Mouse (Mus musculus): ENCODE measurements around the gene Pnpla7. TPM values are rescaled to one million over a fixed set of nuclear protein-coding genes. Genes with fewer than 3 reads are reported as not detected.

Gene Pnpla7
- polyA plus RNA-seq, 1 experiment from 2014 or later, result 9.1 TPM

DNA sequence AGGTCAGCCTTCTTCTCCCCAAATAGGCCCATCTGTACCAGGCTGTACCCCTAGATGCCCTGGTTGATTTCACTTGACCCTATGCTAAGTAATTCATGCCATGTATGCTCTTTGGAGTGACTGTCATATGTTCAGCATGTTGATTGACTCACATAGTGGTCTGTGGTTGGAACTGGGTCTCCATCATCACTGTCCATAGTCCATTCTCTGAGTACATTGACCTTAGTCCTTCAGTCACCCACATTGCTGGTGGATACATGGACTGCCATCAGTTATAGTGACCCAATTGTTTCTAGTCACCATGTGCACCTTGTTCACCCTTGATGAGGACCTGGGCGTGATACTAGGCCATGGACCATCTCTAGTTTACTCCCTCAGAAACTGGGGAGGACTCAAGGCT is 30.9 kb downstream of the Pnpla7 start:
- DNase-seq (ENCODE audit: low spot score), result no peak
- Histone ChIP-seq H3K27me3 (ENCODE audit: low read depth, poor library complexity, severe bottlenecking) (no peaks in the 10 kb centered on the region), H3K4me1 (no peaks in the 10 kb centered on the region), H3K27ac (no peak overlapping the region), H3K4me3 (no peak overlapping the region), H3K36me3 (no peaks in the 10 kb centered on the region), H3K9me3 (replicated peaks) (no peaks in the 10 kb centered on the region)
- 96% methylated on average over 1 of the region's 1 CpGs for WGBS

DNA sequence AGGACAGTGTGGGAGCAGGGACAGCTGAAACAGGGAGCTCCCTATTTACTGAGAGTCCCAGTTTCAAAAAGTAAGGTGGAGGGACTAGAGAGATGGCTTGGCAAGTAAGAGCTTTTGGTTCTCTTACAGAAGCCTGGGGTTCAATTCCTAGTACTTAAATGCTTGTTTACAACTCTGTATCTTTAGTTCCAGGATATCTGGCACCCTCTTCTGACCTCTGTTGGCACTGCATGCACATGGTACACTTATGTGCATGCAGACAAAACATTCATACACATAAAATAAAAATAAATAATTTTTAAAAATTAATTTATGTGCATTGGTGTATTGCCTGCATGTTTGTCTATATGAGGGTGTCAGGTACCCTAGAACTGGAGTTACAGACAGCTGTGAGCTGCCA is 32.4 kb downstream of the Pnpla7 start:
- Histone ChIP-seq H3K4me3 (no peak overlapping the region), H3K36me3 (no peaks in the 10 kb centered on the region), H3K9me3 (replicated peaks) (no peaks in the 10 kb centered on the region), H3K27me3 (ENCODE audit: low read depth, poor library complexity, severe bottlenecking) (no peaks in the 10 kb centered on the region), H3K4me1 (no peaks in the 10 kb centered on the region), H3K27ac (no peak overlapping the region)
- no peak for DNase-seq (ENCODE audit: low spot score)

DNA sequence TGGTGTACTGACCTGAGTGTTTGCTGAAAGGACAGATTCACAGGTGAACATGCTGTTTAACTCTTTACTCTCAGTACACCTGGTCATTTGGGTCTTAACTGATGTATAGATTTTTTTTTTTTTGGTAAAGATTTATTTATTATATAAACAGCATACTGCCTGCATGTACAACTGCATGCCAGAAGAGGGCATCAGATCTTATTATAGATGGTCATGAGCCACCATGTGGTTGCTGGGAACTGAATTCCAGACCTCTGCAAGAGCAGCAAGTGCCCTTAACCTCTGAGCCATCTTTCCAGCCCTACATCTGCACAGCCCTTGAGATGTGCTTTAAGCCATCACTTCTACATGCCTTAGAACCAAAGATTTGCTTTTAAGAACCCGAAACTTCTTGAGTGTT is 46.8 kb downstream of the Pnpla7 start:
- Histone ChIP-seq H3K9me3 (replicated peaks) (no peaks in the 10 kb centered on the region), H3K4me3 (no peak overlapping the region), H3K27me3 (ENCODE audit: low read depth, poor library complexity, severe bottlenecking) (no peaks in the 10 kb centered on the region), H3K4me1 (peaks cover 6% of the 10 kb centered on the region; the same call in 1 of the 2 replicates), H3K27ac (no peak overlapping the region), H3K36me3 (peaks cover 2% of the 10 kb centered on the region; the same call in 1 of the 2 replicates)
- no peak for DNase-seq (ENCODE audit: low spot score)
- WGBS, result 95% methylated on average over 1 of the region's 1 CpGs

DNA sequence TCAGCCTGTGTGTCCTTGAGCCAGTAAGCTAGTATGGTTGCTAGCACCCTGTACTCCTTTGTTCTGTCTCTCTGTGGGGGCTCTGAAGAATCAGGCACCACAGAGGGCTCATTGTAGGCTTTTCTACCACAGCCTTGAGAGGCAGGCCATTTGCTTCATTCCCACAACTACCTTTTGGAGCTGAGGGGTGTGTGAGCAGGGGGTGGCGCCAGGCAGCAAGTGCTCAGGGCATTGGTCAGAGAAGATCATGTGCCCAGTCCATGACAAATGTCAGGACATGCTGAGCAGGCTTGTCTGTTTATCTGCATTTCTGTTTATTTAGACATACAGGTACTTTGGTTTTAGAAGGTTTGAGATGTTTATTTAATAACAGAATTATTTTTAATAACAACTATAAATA is 49.3 kb downstream of the Pnpla7 start:
- 89% methylated on average over 1 of the region's 1 CpGs for WGBS
- Histone ChIP-seq H3K27me3 (ENCODE audit: low read depth, poor library complexity, severe bottlenecking) (no peaks in the 10 kb centered on the region), H3K27ac (no peak overlapping the region), H3K36me3 (no peaks in the 10 kb centered on the region), H3K9me3 (replicated peaks) (no peaks in the 10 kb centered on the region), H3K4me1 (no peaks in the 10 kb centered on the region), H3K4me3 (no peak overlapping the region)
- no peak for DNase-seq (ENCODE audit: low spot score)

DNA sequence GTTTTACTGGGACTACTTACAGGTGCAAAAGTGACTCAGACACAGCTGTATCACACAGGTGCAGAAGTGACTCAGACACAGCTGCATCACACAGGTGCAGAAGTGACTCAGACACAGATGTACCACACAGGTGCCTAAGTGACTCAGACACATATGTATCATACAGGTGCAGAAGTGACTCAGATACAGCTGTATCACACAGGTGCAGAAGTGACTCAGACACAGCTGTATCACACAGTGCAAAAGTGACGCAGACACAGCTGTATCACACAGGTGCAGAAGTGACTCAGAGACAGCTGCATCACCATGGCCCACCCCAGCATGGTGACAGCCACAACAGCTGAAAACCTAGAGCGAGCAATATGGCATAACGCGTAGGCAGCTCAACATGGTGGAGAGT is 59.2 kb downstream of the Pnpla7 start:
- no peaks in the 10 kb centered on the region for H3K4me1 ChIP-seq
- H3K27me3 ChIP-seq (ENCODE audit: low read depth, poor library complexity, severe bottlenecking), result no peaks in the 10 kb centered on the region
- H3K36me3 ChIP-seq, result no peaks in the 10 kb centered on the region
- no peaks in the 10 kb centered on the region for H3K9me3 ChIP-seq (replicated peaks)
- no peak overlapping the region for H3K4me3 ChIP-seq
- H3K27ac ChIP-seq, result no peak overlapping the region
- WGBS, result 96% methylated on average over 4 of the region's 4 CpGs
- no peak for DNase-seq (ENCODE audit: low spot score)

DNA sequence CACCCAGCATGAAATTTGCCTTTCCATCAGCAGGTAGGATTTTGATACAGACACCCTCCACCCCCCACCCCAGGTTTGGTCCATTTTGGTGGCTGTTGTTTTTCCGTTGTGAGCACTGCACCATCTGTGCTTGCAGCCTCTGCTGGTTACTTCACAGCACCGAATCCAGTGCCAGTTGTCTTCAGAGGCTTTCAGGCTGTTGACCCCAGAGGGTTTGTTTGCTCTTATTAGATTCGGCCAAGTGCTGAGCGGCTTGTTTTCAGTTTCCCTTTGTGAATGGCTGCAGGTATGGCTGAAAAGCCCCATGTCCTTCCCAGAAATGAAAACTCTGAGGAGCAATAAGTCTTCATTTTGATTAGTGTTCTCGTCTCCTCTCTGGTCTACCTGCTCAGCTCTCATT is 64.3 kb downstream of the Pnpla7 start:
- Histone ChIP-seq H3K4me1 (no peaks in the 10 kb centered on the region), H3K9me3 (replicated peaks) (no peaks in the 10 kb centered on the region), H3K27me3 (ENCODE audit: low read depth, poor library complexity, severe bottlenecking) (no peaks in the 10 kb centered on the region), H3K36me3 (no peaks in the 10 kb centered on the region), H3K27ac (no peak overlapping the region), H3K4me3 (no peak overlapping the region)
- 91% methylated on average over 5 of the region's 5 CpGs for WGBS
- no peak for DNase-seq (ENCODE audit: low spot score)

DNA sequence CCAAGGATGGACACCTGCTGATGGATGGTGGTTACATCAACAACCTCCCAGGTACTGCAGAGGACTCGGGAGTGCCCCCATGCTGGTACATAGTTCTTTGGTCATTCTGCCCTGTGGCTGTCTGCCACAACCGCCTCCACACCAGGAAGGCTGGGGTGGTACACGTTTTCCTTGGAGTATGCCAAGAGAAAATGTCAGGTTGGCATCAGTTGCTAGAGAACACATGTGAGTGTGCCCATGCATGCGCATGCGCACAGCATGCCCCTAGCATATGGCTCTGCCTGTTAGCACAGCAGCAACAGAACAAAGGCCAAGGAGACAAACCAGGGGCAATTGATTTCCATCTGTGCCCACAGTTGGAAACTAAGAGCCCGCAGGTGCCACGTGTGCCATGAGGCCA is 75.1 kb downstream of the Pnpla7 start:
- H3K4me1 ChIP-seq, result peaks cover 17% of the 10 kb centered on the region
- DNase-seq (ENCODE audit: low spot score), result no peak
- no peaks in the 10 kb centered on the region for H3K9me3 ChIP-seq (replicated peaks)
- H3K27me3 ChIP-seq (ENCODE audit: low read depth, poor library complexity, severe bottlenecking), result no peaks in the 10 kb centered on the region
- peaks cover 10% of the 10 kb centered on the region for H3K36me3 ChIP-seq
- 88% methylated on average over 7 of the region's 7 CpGs for WGBS
- H3K4me3 ChIP-seq, result no peak overlapping the region
- H3K27ac ChIP-seq, result no peak overlapping the region

DNA sequence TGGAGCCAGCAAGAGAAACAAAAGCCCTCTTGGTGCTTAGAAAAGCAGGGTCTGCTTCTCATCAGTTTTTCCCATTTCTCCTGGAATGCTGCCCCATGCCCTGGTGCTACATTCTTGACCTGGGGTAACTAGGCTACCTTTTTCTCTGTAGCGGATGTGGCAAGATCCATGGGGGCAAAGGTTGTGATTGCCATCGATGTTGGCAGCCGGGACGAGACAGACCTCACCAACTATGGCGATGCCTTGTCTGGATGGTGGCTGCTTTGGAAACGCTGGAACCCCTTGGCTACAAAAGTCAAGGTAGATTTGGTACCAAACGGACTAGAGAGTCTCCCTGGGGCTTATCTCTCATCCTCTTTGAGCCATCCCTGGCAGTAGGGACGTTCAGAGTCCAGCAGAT is 75.6 kb downstream of the Pnpla7 start:
- 95% methylated on average over 8 of the region's 8 CpGs for WGBS

DNA sequence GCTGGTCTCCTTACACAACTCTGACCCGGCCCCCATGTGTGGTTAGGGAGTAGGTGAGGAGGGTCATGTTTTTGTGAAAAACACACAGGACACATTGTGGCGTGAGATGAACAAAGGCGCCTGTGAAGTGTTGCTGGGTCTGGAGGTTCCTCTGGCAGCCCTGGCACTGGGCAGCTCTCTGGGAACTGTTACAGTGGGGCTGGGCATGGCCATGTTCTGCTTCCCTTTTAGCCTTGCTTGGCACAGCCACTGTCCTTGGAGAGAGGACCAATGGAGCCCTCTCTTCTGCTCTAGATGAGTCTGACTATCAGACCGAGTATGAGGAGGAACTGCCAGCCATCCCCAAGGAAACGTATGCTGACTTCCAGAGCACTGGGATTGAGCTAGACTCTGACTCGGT is 77.3 kb downstream of the Pnpla7 start:
- Histone ChIP-seq H3K4me1 (peaks cover 17% of the 10 kb centered on the region), H3K4me3 (no peak overlapping the region), H3K36me3 (peaks cover 28% of the 10 kb centered on the region), H3K27me3 (ENCODE audit: low read depth, poor library complexity, severe bottlenecking) (no peaks in the 10 kb centered on the region), H3K9me3 (replicated peaks) (no peaks in the 10 kb centered on the region), H3K27ac (no peak overlapping the region)
- DNase-seq (ENCODE audit: low spot score), result no peak
- WGBS, result 92% methylated on average over 6 of the region's 6 CpGs

More for the DNA sequence above, 75.6 kb downstream of the Pnpla7 start:
- H3K27me3 ChIP-seq (ENCODE audit: low read depth, poor library complexity, severe bottlenecking), result no peaks in the 10 kb centered on the region
- peaks cover 15% of the 10 kb centered on the region for H3K36me3 ChIP-seq
- no peaks in the 10 kb centered on the region for H3K9me3 ChIP-seq (replicated peaks)
- no peak for DNase-seq (ENCODE audit: low spot score)
- no peak overlapping the region for H3K27ac ChIP-seq
- no peak overlapping the region for H3K4me3 ChIP-seq
- peaks cover 17% of the 10 kb centered on the region for H3K4me1 ChIP-seq

DNA sequence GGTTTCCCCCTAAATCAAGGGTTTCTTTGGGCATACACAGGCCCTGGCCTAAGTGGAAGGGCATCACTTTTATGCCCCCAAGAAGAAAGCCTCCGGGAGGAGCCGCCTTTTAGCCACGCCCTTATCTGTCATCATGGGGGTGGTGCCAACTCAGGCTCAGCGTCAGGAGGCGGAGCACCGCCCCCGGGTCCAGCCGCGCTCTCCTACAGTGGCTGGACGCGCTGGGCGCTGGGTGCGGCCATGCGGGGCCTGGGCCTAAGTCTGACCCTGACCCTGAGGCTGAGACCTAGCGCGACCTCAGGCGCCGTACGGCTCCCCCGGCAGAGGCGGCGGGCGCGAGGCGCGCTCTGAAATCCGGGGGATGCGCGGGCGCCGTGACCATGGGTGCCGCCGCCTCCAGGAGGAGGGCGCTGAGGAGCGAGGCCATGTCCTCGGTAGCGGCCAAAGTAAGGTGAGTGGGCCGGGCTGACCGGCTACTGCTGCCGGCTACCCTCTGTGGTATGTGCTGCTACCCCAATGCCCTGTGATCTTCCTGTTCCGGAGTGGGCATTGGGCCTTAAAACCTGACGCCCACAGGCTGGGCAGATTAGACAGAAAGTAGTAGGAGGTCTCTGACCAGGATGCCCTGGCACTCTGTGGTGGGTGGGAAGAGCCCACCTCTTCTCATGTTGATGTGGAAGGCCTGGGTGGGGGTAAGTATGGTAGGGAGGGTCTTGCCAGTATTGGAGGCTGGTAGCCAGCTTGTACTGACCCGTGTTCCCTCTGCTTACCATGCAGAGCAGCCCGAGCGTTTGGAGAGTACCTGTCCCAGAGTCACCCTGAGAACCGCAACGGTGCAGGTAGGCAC is 78.6 kb downstream of the Pnpla7 start, which contains the start of gene Nsmf:
Nsmf (plus strand) TSS at position 135 of the 847 bp plus-strand sequence.
- H3K27ac ChIP-seq, result peak within 1 kb of the TSS; percentile 88
- H3K27me3 ChIP-seq (ENCODE audit: low read depth, poor library complexity, severe bottlenecking), result no peaks in the 10 kb centered on the region
- peak within 1 kb of the TSS; percentile 81 for H3K4me3 ChIP-seq
- WGBS, result 6% methylated on average over 47 of the region's 47 CpGs
- peak; percentile 83 for DNase-seq (ENCODE audit: low spot score)
- no peaks in the 10 kb centered on the region for H3K9me3 ChIP-seq (replicated peaks)
- H3K4me1 ChIP-seq, result peaks cover 20% of the 10 kb centered on the region
- peaks cover 39% of the 10 kb centered on the region for H3K36me3 ChIP-seq

DNA sequence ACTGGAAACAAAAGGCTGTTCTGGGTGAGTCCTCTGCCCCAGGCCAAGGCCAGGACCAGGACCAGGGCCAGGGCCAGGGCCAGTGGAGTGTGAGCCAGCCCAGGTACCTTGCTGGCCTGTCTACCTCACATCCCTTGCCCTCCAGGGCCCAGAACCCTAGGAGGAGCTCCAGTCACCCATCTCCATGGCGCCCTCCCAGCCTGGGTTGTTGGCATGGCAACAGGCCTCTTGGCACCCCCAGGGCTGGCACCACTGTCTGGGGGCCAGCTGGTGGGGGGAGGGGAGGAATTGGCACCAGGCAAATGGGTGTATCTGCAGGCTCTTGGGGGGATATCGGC is 79.2 kb downstream of the Pnpla7 start:
- Histone ChIP-seq H3K9me3 (replicated peaks) (no peaks in the 10 kb centered on the region), H3K4me3 (peak overlapping the region; percentile 81), H3K36me3 (peaks cover 45% of the 10 kb centered on the region), H3K27ac (peak overlapping the region; percentile 88; the same call in 1 of the 2 replicates), H3K27me3 (ENCODE audit: low read depth, poor library complexity, severe bottlenecking) (no peaks in the 10 kb centered on the region), H3K4me1 (peaks cover 20% of the 10 kb centered on the region)
- 77% methylated on average over 2 of the region's 2 CpGs for WGBS
- DNase-seq (ENCODE audit: low spot score), result no peak

DNA sequence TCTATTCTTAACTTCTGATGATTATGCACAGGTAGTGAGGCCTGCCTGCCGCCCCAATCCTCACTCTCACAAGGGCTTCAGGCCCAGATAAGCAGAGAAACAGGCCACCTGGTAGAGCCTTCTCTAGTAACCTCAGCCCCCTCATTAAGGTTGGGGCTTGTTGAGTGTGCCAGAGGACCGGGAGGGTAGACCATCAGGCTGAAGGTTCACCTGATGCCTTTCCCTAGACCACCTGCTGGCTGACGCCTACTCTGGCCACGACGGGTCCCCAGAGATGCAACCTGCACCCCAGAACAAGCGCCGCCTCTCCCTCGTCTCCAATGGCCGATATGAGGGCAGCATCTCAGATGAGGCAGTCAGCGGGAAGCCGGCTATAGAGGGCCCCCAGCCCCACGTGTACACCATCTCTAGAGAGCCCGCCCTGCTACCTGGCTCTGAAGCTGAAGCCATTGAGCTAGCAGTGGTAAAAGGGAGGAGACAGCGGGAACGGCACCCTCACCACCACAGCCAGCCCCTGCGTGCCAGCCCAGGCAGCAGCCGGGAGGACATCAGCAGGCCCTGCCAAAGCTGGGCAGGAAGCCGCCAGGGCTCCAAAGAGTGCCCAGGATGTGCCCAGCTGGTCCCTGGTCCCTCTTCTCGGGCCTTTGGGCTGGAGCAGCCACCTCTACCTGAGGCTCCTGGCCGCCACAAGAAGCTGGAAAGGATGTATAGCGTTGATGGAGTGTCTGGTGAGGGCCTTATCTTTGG is 79.7 kb downstream of the Pnpla7 start:
- DNase-seq (ENCODE audit: low spot score), result no peak
- Histone ChIP-seq H3K9me3 (replicated peaks) (no peaks in the 10 kb centered on the region), H3K4me3 (peak overlapping the region; percentile 81), H3K27me3 (ENCODE audit: low read depth, poor library complexity, severe bottlenecking) (no peaks in the 10 kb centered on the region), H3K4me1 (peaks cover 20% of the 10 kb centered on the region), H3K27ac (peak overlapping the region; percentile 88; the same call in 1 of the 2 replicates), H3K36me3 (peaks cover 51% of the 10 kb centered on the region)
- 89% methylated on average over 21 of the region's 21 CpGs for WGBS

DNA sequence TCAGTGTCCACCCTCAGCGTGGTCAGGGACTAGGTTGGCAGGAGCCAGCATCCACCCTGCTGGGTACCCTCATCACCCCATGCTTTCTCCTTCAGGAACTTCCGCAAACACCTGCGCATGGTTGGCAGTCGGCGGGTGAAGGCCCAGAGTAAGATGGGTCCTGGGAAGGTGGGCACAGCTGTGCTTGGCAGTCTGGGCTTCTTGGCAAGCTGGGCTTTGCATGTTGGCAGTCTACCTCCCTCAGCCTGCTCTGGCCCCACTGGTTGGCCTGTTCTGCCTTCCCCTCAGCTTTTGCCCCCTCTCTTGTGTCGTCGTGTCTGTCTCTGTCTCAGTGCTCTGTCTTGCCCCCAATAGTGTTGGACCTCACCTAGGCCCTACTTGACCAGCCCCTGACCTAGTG is 83.1 kb downstream of the Pnpla7 start:
- Histone ChIP-seq H3K27me3 (ENCODE audit: low read depth, poor library complexity, severe bottlenecking) (no peaks in the 10 kb centered on the region), H3K9me3 (replicated peaks) (no peaks in the 10 kb centered on the region), H3K4me1 (peaks cover 19% of the 10 kb centered on the region), H3K27ac (no peak overlapping the region), H3K36me3 (peaks cover 66% of the 10 kb centered on the region), H3K4me3 (no peak overlapping the region)
- 88% methylated on average over 7 of the region's 7 CpGs for WGBS
- no peak for DNase-seq (ENCODE audit: low spot score)

All from limb, embryonic 10.5 days (tissue).